Mouse (Mus musculus): ENCODE results near the gene Stxbp2. TPM values are rescaled to one million over a fixed set of nuclear protein-coding genes. Genes with fewer than 3 reads are reported as not detected.
"Not testable (repeated sequence)": the region's sequence is repeated elsewhere in the genome, so short reads cannot be mapped to it uniquely, and the experiment has no call there.

The Stxbp2 gene
- polyA plus RNA-seq (2016; fragmentation: Nextera tagmentation; extraction: Ambion mirVana): 19.5 and 19.8 TPM in 2 replicates

DNA sequence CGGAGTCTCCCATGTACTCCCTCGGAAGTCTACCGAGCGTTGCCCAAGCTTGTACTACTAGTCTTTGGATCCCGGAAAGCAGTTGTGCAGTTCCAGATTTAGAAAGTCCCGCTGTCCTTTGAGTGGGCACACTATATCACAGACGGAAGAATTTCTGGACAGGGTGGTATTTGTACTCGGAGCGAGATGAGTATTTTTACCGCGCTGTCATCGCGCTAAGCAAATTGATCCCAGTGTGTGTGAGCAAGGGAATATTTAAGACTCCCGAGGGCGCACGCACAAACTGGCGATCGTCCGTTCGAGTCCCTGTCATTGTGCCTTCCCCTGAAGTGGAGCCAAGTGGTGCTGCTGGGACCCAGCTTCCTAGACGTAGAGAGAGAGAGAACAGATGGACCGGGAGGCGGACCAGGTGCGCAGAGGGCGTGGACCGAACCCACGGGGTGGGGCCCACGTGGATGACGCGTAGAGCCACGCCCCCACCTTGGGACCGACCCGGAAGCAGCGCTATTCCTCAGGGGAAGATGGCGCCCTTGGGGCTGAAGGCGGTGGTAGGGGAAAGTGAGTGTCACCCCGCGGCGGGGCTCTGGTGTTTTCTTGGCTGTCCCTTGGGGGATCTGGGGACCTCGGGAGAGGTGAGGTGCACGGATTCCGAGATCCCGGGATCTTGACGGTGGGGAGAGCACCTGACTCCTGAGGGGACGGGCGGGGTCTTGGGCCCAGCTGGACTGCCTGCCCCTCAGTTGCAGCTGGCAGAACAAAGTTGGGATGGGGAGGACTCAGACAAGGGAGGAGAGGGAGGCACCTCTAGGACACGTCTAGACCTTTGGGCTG lies at the start of gene Stxbp2:
Stxbp2 (plus strand) TSS at position 309 of the 831 bp plus-strand sequence.
- Histone ChIP-seq H3K27ac (replicated peaks) (no peak within 1 kb of the TSS), H3K4me3 (peak within 1 kb of the TSS; percentile 48), H3K36me3 (no peaks in the 10 kb centered on the region), H3K4me1 (peaks cover 9% of the 10 kb centered on the region; the same call in 1 of the 2 replicates), H3K9me3 (no peaks in the 10 kb centered on the region), H3K4me2 (replicated peaks) (peak within 1 kb of the TSS; percentile 73), H3K27me3 (peaks cover 25% of the 10 kb centered on the region), H3K9ac (replicated peaks) (peak within 1 kb of the TSS; percentile 29; the same call in 1 of the 2 replicates)
- peak; percentile 69 for ATAC-seq (ENCODE audit: low FRiP score, low read depth)
- 7% methylated on average over 47 of the region's 47 CpGs for WGBS

DNA sequence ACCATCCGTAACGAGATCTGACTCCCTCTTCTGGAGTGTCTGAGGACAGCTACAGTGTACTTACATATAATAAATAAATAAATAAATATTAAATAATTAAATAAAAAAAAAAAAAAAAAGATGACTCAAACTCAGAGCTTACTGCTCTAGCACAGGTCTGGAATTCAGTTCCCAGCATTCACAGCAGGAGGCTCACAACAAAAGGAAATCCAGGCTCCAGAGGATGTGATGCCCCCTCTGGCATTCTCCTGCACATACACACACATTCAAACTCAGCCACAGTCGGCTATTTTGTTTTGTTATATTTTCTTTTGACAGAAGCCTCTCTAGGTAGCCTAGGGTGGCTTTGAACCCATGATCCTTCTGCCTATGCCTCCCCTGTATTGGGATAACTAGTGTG lies 48.8 kb upstream of the Stxbp2 start:
- H3K4me2 ChIP-seq (replicated peaks); H3K9ac ChIP-seq (replicated peaks); H3K4me1 ChIP-seq; H3K4me3 ChIP-seq; H3K27me3 ChIP-seq; ATAC-seq (ENCODE audit: low FRiP score, low read depth); H3K27ac ChIP-seq (replicated peaks); H3K36me3 ChIP-seq; H3K9me3 ChIP-seq: not testable (repeated sequence)
- WGBS: 87% methylated on average over 3 of the region's 3 CpGs

DNA sequence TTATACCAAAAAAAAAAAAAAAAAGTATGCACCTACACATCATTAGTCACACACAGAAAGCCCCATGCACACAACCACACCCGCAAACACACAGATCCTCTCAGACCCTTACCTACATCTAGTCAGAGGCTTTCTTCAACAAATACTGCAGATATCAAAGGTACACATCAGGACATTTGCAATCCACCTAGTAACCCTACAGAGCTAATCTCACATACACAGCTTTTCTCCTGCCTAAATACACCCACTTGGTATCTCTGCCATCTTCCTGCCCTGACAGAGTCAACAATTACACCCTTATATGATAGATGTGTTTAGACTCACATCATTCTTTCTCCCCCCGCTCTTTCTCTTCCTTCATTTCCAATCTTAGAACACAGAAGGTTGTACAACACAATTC lies 44.3 kb upstream of the Stxbp2 start:
- WGBS: 89% methylated on average over 2 of the region's 2 CpGs
- ATAC-seq (ENCODE audit: low FRiP score, low read depth): no peak
- Histone ChIP-seq H3K4me3 (no peak overlapping the region), H3K4me2 (replicated peaks) (no peak overlapping the region), H3K9ac (replicated peaks) (no peak overlapping the region), H3K36me3 (no peaks in the 10 kb centered on the region), H3K27ac (replicated peaks) (no peak overlapping the region), H3K27me3 (peaks cover 12% of the 10 kb centered on the region; the same call in 1 of the 2 replicates), H3K9me3 (no peaks in the 10 kb centered on the region), H3K4me1 (peaks cover 9% of the 10 kb centered on the region; the same call in 1 of the 2 replicates)

DNA sequence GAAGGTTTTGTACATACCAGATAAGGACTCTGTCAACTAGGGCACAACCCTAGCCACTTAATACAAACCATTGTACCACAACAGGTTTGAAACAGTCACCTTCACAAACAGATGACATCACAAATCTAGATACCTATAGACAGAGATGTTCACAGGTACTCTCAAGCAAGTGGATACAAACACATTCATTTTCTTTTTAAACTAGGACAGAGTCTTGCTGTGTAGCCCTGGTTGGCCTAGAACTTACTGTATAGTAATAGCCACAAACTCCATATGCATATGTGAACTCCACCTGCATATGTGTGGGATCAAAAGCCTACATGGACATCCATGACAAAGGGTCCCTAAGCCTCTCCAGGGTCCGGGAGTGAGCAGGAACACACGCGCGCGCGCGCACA lies 43.8 kb upstream of the Stxbp2 start, which contains the start of gene Camsap3:
Camsap3 (plus strand) TSS at position 301 of the 398 bp plus-strand sequence.
- Histone ChIP-seq H3K9me3 (no peaks in the 10 kb centered on the region), H3K4me2 (replicated peaks) (peak within 1 kb of the TSS; percentile 85), H3K27me3 (peaks cover 12% of the 10 kb centered on the region; the same call in 1 of the 2 replicates), H3K4me3 (peak within 1 kb of the TSS; percentile 90), H3K27ac (replicated peaks) (peak within 1 kb of the TSS; percentile 79), H3K9ac (replicated peaks) (peak within 1 kb of the TSS; percentile 93), H3K4me1 (peaks cover 9% of the 10 kb centered on the region; the same call in 1 of the 2 replicates), H3K36me3 (no peaks in the 10 kb centered on the region)
- ATAC-seq (ENCODE audit: low FRiP score, low read depth): no peak
- 7% methylated on average over 7 of the region's 7 CpGs for WGBS

DNA sequence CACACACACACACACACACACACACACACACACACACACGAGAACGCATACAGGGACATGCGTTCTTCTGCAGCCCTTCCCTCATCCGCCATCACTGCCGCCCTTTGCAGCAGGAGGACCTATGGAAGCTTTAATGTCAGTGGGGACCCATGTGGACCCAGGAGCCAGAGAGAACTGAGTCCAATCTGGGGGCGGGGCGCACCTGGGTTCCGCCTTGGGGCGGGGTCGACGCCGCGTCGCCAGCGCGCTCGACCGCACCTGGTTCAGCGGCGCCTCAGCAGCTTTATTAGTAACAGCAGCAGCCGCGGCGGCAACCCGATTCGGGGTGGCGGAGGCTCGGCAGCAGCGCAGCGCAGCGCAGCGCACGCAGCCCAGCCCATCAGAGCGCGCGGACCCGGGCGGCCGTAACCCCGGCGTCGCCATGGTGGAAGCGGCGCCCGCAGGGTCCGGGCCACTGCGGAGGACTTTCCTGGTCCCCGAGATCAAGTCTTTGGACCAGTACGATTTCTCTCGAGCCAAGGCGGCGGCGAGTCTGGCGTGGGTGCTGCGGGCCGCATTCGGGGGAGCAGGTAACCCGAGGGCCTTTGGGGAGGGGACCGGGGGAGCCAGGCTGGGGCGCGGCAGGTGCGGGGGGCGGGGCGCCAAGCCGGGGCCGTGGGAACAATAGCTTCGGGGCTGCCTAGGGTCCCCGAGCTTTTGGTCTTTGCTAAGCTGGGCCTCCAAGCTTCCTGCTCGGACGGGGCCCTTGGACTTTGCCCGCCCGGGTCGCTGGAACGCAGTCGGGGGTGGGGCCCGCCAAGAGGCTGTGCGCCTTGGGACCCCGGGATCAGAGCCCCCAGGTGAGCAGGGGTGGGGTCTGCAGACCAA lies 43.1 kb upstream of the Stxbp2 start:
- ATAC-seq (ENCODE audit: low FRiP score, low read depth): peak; percentile 82
- peaks cover 9% of the 10 kb centered on the region; the same call in 1 of the 2 replicates for H3K4me1 ChIP-seq
- WGBS: under 1% methylated on average over 74 of the region's 77 CpGs
- peaks cover 12% of the 10 kb centered on the region; the same call in 1 of the 2 replicates for H3K27me3 ChIP-seq
- no peaks in the 10 kb centered on the region for H3K9me3 ChIP-seq
- H3K36me3 ChIP-seq: no peaks in the 10 kb centered on the region
- peak overlapping the region; percentile 85 for H3K4me2 ChIP-seq (replicated peaks)
- peak overlapping the region; percentile 93 for H3K9ac ChIP-seq (replicated peaks)
- peak overlapping the region; percentile 90 for H3K4me3 ChIP-seq
- peak overlapping the region; percentile 79 for H3K27ac ChIP-seq (replicated peaks)

GRCm38 (mm10) chr8:3588258-3588633 lies 42.5 kb upstream of the Stxbp2 start:
- Histone ChIP-seq H3K4me2 (replicated peaks) (peak overlapping the region; percentile 85), H3K9me3 (no peaks in the 10 kb centered on the region), H3K27ac (replicated peaks) (peak overlapping the region; percentile 79), H3K4me1 (peaks cover 9% of the 10 kb centered on the region; the same call in 1 of the 2 replicates), H3K27me3 (peaks cover 12% of the 10 kb centered on the region; the same call in 1 of the 2 replicates), H3K36me3 (no peaks in the 10 kb centered on the region), H3K9ac (replicated peaks) (peak overlapping the region; percentile 93), H3K4me3 (peak overlapping the region; percentile 90)
- 2% methylated on average over 11 of the region's 11 CpGs for WGBS
- ATAC-seq (ENCODE audit: low FRiP score, low read depth): peak; percentile 68

- H3K27ac ChIP-seq (replicated peaks): no peak overlapping the region
- no peak overlapping the region for H3K4me3 ChIP-seq
Observed at GRCm38 (mm10) chr8:3593470-3593869, 37.3 kb upstream of the Stxbp2 start.

GRCm38 (mm10) chr8:3594466-3594865 lies 36.3 kb upstream of the Stxbp2 start:
- Histone ChIP-seq H3K9ac (replicated peaks) (no peak overlapping the region), H3K4me1 (no peaks in the 10 kb centered on the region)

More at GRCm38 (mm10) chr8:3593470-3593869, 37.3 kb upstream of the Stxbp2 start:
- Histone ChIP-seq H3K9ac (replicated peaks) (no peak overlapping the region), H3K36me3 (peaks cover 7% of the 10 kb centered on the region), H3K4me2 (replicated peaks) (no peak overlapping the region), H3K4me1 (peaks cover 6% of the 10 kb centered on the region; the same call in 1 of the 2 replicates), H3K27me3 (no peaks in the 10 kb centered on the region), H3K9me3 (no peaks in the 10 kb centered on the region)
- WGBS: 69% methylated on average over 3 of the region's 3 CpGs
- ATAC-seq (ENCODE audit: low FRiP score, low read depth): no peak

DNA sequence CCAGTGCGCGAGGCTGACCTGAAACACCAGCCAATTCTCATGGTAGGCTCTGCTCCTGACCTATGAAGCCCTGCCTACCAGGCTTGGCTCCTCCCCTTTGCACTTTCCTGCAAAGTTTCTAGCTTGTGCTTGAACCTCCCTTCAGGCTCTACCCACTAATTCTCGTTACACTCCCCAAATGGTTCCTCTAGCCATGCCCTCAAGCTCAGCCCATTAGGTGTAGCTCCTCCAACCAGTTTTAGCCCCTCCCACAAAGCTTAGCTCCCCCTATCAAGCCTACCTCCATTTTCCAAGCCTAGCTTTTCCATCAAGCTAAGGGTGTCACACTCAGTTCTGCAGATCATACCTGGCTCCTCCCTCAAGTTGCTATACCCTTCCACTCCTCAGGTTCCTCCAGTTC lies 32.7 kb upstream of the Stxbp2 start:
- Histone ChIP-seq H3K4me3 (no peak overlapping the region), H3K9me3 (no peaks in the 10 kb centered on the region), H3K9ac (replicated peaks) (no peak overlapping the region), H3K27ac (replicated peaks) (no peak overlapping the region), H3K4me2 (replicated peaks) (no peak overlapping the region), H3K36me3 (peaks cover 47% of the 10 kb centered on the region), H3K4me1 (no peaks in the 10 kb centered on the region), H3K27me3 (no peaks in the 10 kb centered on the region)
- ATAC-seq (ENCODE audit: low FRiP score, low read depth): no peak
- 87% methylated on average over 3 of the region's 3 CpGs for WGBS

More at GRCm38 (mm10) chr8:3594466-3594865, 36.3 kb upstream of the Stxbp2 start:
- peaks cover 17% of the 10 kb centered on the region for H3K36me3 ChIP-seq
- no peak overlapping the region for H3K4me3 ChIP-seq
- WGBS: 90% methylated on average over 2 of the region's 2 CpGs
- no peaks in the 10 kb centered on the region for H3K9me3 ChIP-seq
- H3K27me3 ChIP-seq: no peaks in the 10 kb centered on the region
- H3K27ac ChIP-seq (replicated peaks): no peak overlapping the region
- H3K4me2 ChIP-seq (replicated peaks): no peak overlapping the region
- ATAC-seq (ENCODE audit: low FRiP score, low read depth): no peak

GRCm38 (mm10) chr8:3599219-3599618 lies 31.5 kb upstream of the Stxbp2 start:
- Histone ChIP-seq H3K9ac (replicated peaks) (no peak overlapping the region), H3K36me3 (peaks cover 59% of the 10 kb centered on the region), H3K9me3 (no peaks in the 10 kb centered on the region), H3K27ac (replicated peaks) (no peak overlapping the region), H3K4me1 (no peaks in the 10 kb centered on the region), H3K4me3 (no peak overlapping the region), H3K27me3 (no peaks in the 10 kb centered on the region), H3K4me2 (replicated peaks) (no peak overlapping the region)
- 82% methylated on average over 1 of the region's 1 CpGs for WGBS
- ATAC-seq (ENCODE audit: low FRiP score, low read depth): no peak

DNA sequence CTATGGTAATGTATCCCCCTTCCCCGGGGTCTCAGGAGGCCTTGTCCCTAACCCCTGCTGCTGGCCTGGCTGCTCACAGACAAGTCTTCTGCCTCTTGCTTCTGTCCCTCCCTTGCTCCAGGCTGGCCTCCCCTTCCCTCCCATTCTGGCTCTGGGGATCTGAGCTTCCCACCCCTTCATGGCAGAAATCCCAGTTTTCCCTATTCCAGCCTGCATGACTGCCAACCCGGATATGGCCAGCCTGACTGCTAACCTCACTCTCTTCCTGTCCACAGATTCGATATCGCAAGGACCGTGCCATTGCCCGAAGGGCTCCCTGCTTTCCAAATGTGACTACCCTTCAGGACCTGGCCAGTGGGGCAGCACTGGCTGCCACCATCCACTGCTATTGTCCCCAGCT lies 30.4 kb upstream of the Stxbp2 start:
- H3K27ac ChIP-seq (replicated peaks): no peak overlapping the region
- H3K36me3 ChIP-seq: peaks cover 69% of the 10 kb centered on the region
- H3K4me2 ChIP-seq (replicated peaks): no peak overlapping the region
- WGBS: 95% methylated on average over 6 of the region's 6 CpGs
- ATAC-seq (ENCODE audit: low FRiP score, low read depth): no peak
- no peak overlapping the region for H3K4me3 ChIP-seq
- H3K9me3 ChIP-seq: no peaks in the 10 kb centered on the region
- H3K9ac ChIP-seq (replicated peaks): no peak overlapping the region
- H3K4me1 ChIP-seq: no peaks in the 10 kb centered on the region
- H3K27me3 ChIP-seq: no peaks in the 10 kb centered on the region
